Mouse (Mus musculus): ENCODE results near the gene Fam160a1. TPM values are rescaled to one million over a fixed set of nuclear protein-coding genes. Genes with fewer than 3 reads are reported as not detected.
A peak's percentile ranks its signal among the peaks of the same experiment; 100 is the strongest.

Gene Fam160a1
- total RNA-seq, 2 experiments from 2014 or later: 46.9 to 59.1 TPM

DNA sequence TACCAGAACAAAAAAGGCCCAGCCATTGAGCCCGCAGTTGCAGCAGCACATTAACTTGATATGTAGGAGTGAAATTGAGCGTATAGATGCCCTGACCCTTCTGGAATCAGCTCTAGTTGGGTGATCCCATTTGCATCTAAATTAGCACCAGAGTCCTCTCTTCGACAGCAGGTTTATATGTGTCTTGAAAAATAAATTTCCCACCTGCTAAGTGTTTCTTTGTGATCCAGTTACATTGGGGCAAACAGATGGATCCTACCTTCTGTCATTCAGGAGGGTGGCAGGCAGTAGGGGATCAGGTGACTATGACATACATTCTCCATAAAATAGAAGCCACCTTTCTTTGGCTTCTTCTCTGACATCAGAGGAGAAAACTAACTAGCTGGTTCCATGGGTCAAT, 122.0 kb downstream of the Fam160a1 start:
- intact Hi-C loops (cut with DNase I; ENCODE audit: low total_unique reads): no loop called here
- no peak for DNase-seq

DNA sequence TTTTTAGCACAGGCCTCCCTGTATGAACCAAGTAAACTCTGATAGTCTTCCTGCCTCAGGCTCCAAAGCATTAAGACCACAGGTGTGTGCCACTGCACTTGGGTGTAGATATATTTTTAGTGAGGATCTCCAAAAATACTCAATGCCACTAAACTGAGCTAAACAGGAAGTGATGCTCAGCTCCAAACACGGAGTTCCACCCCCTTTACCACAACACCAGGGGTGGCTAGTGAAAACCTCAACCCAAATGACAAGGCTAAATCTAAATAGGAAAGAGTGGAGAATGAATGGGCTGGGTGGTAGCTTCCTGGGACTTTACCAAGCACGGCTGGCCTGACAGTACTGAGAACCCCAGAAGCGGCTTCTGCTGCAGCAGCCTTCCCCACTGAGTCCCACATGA, 124.1 kb downstream of the Fam160a1 start:
- DNase-seq: no peak
- intact Hi-C loops (cut with DNase I; ENCODE audit: low total_unique reads): loop anchor here (1.0 kb wide), 1 partner anchor 49 kb away; no protein-coding TSS in a partner anchor

DNA sequence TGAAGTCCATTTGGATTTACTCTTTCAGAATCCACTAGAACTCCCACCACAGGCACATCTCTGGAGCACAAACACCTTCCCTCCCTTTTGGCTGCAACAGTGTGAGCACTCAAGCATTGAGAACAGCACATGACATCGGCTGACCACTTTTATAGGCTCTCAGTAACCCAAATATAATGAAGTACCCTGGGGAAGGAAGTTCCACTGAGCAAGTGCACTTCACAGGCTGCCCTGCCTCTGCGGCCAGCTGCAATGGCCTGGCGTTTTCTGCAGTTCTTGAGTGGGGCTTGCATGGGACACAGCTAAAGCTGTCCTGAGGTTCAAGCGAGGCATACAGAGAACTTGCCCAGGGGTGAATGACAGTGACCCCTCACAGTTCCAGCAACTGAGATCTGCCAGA, 126.0 kb downstream of the Fam160a1 start:
- intact Hi-C loops (cut with DNase I; ENCODE audit: low total_unique reads): no loop called here
- no peak for DNase-seq

DNA sequence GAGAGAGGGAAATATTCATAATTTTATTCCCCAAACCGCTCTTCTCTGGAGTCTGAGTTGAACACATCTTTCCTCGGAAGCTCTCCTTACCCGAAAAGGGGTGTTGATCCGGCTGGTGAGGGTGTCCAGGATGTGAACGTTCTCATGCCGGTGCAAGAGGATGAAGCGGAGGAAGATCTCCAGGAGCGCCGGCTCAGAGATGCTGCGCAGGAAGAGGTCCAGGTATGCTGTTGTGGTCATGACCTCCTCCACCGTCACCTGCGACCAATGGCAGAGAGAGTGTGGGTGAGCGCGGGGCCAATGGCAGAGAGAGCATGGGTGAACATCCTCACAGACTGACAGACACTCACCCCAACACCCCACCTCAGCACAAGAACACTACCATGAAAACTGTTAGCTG, 128.8 kb downstream of the Fam160a1 start:
- no peak for DNase-seq
- intact Hi-C loops (cut with DNase I; ENCODE audit: low total_unique reads): no loop called here

DNA sequence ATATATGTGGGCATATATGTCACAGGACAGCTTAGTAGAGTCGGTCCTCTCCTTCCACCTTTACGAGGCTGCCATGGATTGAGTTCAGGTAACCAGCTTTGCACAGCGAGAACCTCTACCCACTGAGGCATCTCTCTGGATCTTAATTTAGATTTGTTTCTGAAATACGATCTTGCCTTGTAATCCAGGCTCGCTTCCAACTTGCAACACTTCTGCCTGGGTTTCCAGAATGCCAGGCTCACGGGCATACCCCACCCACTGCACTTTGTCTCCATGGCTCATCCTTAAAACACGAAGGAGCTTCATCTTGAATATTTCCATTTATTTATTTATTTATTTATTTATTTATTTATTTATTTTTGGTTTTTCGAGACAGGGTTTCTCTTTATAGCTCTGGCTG, 131.8 kb downstream of the Fam160a1 start:
- DNase-seq: peak; percentile 26
- intact Hi-C loops (cut with DNase I; ENCODE audit: low total_unique reads): no loop called here

DNA sequence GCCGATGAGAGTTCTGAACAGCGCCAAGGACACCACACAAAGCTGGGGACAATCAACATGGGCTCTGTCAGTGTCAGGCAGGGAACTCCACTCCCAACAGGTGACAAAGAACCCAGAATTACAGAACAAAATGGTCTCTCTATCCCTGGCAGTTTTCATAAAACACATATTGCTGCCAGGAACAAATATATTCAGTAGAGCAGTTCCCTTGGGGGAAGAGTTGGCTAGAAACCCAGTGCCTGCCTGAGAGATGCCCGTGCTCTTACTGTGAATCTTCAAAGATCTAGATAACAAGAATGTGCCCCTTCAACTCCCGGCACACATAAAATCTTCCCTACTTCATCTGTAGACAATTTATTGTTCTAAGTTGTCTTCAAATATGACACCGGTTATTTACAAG, 133.5 kb downstream of the Fam160a1 start:
- intact Hi-C loops (cut with DNase I; ENCODE audit: low total_unique reads): no loop called here
- DNase-seq: no peak

DNA sequence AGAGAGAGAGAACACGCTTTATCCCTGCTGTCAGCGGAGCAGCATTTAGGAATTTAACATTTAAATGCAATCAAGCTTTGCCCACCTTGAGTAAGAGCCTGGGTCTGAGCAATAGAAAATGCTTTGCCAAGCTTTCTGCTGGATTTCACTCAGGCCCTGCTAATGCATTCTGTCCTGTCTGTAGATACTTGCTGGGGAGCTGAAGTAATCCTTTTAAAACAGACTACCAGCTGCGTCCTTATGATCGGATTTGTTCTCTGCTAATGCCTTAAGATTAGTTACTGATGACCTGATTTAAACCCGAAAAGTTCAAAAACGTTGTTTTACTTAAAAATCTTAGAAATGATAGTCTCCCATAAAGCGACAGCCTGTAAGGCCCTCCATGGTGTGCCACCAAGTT, 136.0 kb downstream of the Fam160a1 start:
- DNase-seq: no peak
- intact Hi-C loops (cut with DNase I; ENCODE audit: low total_unique reads): no loop called here

DNA sequence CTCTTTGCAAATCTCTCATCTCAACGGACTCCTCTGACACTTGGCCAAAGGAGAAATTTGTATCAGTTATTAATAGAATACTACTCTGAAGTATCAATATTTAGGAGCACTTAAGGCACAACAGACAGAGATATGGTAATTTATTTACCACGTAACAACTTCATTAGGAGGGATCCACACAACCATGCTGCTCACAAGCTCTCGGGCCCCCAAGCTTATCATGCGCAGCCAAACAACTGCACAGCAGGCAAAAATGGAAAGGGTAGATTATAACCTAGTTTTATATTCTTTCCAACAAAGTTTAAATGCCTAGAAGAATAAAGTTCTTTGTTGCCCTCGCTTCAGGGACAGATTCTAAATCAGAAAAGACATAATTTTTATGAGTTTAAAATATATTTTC, 137.1 kb downstream of the Fam160a1 start:
- no peak for DNase-seq
- intact Hi-C loops (cut with DNase I; ENCODE audit: low total_unique reads): no loop called here

DNA sequence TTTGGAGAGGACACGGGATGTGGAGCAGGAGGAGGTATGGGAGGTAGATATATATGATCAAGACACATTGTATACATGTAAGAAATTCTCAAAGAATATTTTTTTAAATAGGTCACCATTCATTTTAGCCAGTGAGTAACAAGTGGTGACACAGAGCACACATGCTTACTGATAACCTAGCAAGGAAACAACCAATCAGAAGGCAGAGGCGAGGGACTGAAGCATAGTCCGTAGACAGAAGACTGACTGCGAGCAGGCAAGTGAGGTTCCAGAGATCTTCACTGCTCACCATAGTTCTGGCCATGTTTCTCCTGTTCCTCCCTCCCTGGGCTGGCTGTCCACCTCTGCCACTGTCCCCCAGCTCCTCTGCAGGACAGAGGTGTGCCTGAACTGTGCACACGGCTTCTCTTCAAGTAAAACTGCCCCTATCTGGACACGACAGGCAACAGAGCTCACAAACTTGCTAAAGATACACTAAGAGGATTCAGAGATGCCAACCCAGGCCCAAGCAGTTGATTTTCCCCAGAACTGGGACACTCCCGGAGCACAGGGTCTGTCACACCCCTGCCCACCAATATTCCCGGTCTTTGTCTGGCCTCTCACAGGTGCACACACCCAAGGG, 137.7 kb downstream of the Fam160a1 start:
- intact Hi-C loops (cut with DNase I; ENCODE audit: low total_unique reads): no loop called here
- no peak for DNase-seq

DNA sequence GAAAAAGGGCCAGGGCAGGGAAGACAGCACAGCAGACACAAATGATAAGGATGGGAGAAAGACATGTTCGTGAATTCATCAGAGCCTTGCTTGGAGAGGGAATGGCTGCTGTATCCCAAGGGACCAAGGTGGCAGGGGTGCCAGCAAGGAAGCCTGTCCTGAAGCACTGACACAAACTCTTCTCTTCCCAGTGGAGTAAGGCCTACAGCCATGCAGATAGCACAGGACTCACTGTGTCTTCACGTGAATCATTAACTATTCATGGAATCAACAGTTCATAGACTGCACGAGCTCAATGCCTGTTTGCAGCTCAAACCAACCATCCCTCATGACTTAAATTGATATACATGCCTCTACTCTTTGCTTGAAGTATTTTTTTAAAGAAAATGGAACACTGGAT, 139.1 kb downstream of the Fam160a1 start:
- intact Hi-C loops (cut with DNase I; ENCODE audit: low total_unique reads): no loop called here

DNA sequence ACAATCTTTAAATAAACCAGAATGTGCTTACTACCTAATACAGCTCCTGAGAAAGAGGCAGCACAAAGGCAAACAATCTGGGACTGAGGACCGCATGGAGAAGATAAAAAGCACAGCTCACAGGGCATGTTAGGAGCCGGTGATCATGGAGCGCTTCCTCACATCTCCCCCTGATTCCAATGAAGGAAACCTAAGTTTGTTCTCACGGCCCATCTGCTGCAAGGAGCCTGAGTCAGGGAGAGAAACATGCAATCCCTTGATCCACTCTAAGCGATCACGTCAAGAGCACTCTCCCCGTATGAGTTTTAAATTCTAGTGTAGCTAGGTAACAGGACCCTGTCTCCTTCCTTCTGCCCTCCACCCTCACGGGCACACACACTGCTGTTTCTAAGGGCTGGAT, 140.0 kb downstream of the Fam160a1 start:
- DNase-seq: no peak
- intact Hi-C loops (cut with DNase I; ENCODE audit: low total_unique reads): no loop called here

More for the DNA sequence above, 139.1 kb downstream of the Fam160a1 start:
- DNase-seq: no peak

DNA sequence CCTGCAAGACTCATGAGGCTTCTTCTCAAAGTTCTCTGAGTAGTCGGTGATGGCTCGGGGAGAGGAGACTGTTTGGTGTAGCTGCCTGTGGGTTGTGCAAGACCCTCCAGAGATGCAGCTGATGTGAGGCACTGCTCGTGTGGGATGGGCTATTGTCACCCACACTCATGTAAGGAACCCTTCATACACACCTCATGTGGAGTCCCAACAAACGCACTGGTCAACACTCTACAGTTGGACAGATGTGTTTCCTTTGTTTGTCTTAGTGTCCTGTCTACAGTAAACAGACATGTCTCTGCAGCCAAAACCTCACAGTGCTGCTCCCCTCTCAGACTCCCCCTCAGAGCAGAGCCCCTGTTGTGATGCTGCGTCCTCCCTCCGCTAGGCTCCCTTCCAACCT, 147.2 kb downstream of the Fam160a1 start:
- intact Hi-C loops (cut with DNase I; ENCODE audit: low total_unique reads): no loop called here
- no peak for DNase-seq

DNA sequence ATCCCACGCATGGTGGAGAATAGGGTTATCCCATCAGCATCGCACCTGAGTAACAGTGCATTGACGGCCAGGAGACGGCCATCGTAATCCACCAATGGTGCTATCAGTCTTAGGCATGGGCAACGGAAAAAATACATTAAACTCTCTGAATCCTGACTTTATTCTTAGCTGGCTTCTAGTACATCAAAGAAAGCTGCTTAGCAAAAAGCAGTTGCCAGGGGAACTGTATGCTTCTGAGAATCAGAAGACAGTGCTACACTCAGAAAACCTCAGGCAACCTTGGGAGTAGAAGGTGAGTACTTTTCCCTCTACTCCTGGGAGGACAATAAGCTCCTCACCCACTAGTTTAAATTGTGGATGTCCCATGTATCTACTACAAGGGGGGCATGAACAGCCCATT, 149.4 kb downstream of the Fam160a1 start:
- intact Hi-C loops (cut with DNase I; ENCODE audit: low total_unique reads): no loop called here
- no peak for DNase-seq

DNA sequence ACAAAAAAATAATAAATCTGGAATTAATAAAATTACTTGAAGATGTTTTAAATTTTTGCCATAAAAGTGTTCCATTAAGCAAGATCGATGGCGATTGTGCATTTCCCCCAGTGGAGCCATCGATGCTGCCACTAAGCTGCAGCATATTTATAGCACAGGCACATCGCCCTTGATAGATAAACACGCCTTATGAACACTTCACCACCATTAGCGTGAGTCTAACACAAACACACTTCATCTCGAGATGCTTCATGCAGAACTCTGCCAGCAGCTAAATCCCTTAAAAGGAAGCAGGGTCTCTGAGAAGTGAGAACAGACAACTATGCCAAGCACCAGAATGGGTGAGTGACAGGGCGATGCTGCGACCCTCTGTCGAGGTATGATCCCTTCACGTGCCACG, 150.4 kb downstream of the Fam160a1 start:
- intact Hi-C loops (cut with DNase I; ENCODE audit: low total_unique reads): no loop called here

DNA sequence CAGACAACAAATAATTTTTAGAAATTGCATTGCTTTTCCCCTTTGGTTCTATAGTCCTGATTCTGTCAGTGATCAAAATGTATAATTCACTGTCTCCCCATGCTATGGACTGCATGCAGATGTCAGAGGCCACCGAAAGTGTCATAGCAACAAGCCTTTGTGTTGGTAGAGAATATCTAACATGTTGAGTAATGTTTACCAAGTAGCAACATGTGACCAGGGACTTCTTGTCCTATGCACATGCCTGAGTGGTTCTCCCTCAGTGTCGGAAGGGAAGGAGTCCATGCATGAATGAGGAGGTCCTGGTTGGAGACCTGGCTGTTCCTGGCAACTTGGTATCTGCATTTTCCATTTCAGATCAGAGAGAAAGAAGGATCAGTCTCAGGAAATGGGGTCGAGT, 150.9 kb downstream of the Fam160a1 start:
- intact Hi-C loops (cut with DNase I; ENCODE audit: low total_unique reads): no loop called here
- no peak for DNase-seq

More for the DNA sequence above, 150.4 kb downstream of the Fam160a1 start:
- DNase-seq: no peak

DNA sequence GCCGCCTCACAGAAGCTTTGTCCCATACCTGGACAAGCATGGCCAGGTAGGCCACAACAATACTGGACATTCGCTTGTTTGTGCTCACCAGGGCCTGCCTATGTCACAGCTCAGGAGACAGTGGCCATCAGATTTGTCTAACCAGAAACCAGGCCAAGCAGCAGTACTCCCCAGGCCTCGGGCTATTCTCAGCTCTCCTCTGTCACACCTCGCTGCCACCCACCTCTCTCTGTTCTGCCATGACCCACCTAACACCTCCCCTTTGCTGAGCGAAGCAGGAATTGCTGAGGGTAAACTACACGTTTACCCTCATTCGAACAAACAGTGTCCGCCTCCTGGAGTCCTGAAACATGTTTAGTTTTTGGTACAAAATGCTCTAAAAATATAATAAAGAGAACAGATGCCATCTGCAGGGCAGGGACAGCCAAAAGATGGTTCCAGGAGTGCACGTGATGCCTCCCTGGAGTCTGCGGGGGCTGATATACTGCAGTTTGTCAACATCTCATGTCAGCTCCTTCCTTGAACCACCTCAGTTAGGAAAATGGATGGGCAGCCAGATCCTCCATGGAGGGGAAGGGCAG, 152.4 kb downstream of the Fam160a1 start:
- intact Hi-C loops (cut with DNase I; ENCODE audit: low total_unique reads): loop anchor here (2.0 kb wide), 1 partner anchor 76 kb away; no protein-coding TSS in a partner anchor
- no peak for DNase-seq

DNA sequence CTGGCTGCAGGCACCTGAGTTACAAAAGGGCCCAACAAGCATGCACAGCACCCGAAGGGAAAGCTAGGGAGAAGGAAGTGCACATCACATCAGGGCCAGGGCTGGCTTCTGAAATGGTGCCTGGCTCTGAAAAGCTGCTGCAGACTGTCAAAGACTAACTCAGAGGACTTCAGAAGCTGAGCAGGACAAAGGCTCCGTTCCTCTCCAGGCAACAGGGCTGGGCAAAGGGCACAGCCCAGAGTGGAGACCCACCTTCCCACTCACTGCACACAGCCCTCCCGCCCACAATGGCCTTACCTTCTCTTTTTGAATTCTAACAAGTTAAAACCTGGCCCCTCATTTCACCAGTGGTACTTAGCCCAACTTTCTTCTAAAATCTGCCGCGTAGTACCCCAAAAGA, 153.3 kb downstream of the Fam160a1 start:
- intact Hi-C loops (cut with DNase I; ENCODE audit: low total_unique reads): loop anchor here (2.0 kb wide), 1 partner anchor 75 kb away; no protein-coding TSS in a partner anchor
- DNase-seq: no peak

DNA sequence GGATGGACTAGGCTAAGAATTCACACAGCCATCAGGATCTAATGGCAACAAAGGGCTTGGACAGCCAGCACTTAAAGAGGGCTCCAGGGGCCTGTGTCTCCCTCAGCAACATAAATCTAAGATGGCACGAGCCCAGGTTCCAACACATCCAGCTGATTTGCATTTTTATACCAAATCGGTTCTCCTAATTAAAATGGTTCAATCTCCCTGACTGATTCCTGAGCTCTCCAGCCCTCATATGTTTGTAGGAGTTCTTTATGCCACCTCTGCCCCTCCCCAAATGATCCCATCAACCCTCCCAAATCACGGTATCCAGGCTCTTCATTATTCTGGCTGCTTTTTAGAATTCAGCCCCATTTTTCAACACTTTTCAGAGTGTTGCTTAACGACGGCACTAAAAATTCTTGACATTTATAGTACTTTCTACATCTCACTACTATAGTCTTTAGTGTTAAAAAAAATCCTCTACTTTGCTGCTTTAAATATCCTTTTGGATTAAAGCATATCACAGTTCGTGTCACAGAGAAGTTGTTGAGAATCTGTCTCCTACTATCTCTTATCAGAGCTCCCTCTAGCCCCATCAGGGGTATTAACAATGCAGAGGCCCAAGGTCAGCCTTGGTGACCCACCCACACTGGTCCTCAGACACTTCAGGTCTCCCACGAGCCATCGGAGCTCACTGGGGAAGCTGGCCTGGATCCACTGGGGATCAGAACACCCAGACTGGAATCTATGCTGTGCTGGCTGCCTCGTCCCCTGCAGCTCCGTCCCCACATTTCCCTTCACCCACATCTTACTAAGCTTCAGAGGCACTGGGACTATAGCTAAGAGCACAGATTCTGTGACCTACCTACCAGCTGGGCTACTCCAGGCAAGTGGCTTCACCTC, 154.9 kb downstream of the Fam160a1 start:
- intact Hi-C loops (cut with DNase I; ENCODE audit: low total_unique reads): no loop called here
- no peak for DNase-seq

DNA sequence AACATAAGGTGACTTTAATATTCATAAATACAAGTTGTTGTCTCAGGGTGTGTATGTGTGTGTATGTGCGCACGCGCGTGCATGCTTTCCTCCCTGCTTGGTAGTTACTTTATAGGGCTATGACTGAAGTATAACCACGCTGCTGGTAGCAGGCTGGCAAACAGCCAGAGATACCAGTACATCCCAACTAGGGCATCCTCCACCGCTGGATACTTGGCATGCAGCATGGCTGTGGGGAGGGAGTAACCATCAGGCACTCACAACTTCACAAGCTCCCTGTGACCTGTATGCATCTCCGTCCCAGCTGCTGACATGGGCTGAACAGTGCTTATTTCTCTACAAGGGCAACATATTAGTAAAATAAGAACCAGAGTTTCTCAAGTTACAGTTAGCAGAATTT, 157.4 kb downstream of the Fam160a1 start:
- DNase-seq: no peak
- intact Hi-C loops (cut with DNase I; ENCODE audit: low total_unique reads): no loop called here

DNA sequence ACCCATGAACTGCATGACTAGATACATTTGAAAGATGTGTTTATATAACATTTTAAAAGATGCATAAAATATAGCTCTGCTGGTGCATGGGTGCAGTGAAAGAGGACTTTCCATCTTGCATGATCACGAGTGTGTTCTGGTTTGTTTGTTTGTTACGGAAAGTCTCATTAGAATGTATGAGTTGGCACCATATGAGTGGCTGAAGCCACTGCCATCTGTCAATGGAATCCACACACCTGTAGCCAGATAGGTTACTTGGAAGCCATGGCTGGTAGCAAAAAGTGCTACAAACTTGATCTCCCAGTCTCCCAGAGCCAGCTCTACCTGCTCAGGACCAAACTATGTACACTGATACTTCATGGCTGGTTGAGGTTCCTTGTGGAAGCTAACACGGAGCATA, 161.6 kb downstream of the Fam160a1 start:
- intact Hi-C loops (cut with DNase I; ENCODE audit: low total_unique reads): no loop called here
- no peak for DNase-seq

Measured in gastrocnemius, postnatal 14 days (tissue).